Mouse (Mus musculus) cortical plate, adult 2 months (tissue): ENCODE measurements around the gene Chd9.

Experiments
- CTCF ChIP-seq: fragments of 200-500 bp; IDR thresholded peaks from 2 replicates; pipeline ENCODE4 v1.5.1; 2011; ENCODE audit warnings: mild to moderate bottlenecking, control low read depth, low read length; ENCODE audit not compliant: insufficient read depth; ENCODE audit errors: extremely low read depth
- POLR2A ChIP-seq: fragments of 200-500 bp; IDR thresholded peaks from 2 replicates; pipeline ENCODE4 v1.6.1; 2011; ENCODE audit warnings: mild to moderate bottlenecking, low read length, control low read depth; ENCODE audit not compliant: insufficient read depth; ENCODE audit errors: extremely low read depth

GRCm38 (mm10) chr8:90943770-90944169, 115.6 kb downstream of the Chd9 start:
- TF ChIP-seq POLR2A (no peak), CTCF (no peak)
